Comparison of ENCODE assay signal across 9 mouse cellular contexts in the genomic region with DNA sequence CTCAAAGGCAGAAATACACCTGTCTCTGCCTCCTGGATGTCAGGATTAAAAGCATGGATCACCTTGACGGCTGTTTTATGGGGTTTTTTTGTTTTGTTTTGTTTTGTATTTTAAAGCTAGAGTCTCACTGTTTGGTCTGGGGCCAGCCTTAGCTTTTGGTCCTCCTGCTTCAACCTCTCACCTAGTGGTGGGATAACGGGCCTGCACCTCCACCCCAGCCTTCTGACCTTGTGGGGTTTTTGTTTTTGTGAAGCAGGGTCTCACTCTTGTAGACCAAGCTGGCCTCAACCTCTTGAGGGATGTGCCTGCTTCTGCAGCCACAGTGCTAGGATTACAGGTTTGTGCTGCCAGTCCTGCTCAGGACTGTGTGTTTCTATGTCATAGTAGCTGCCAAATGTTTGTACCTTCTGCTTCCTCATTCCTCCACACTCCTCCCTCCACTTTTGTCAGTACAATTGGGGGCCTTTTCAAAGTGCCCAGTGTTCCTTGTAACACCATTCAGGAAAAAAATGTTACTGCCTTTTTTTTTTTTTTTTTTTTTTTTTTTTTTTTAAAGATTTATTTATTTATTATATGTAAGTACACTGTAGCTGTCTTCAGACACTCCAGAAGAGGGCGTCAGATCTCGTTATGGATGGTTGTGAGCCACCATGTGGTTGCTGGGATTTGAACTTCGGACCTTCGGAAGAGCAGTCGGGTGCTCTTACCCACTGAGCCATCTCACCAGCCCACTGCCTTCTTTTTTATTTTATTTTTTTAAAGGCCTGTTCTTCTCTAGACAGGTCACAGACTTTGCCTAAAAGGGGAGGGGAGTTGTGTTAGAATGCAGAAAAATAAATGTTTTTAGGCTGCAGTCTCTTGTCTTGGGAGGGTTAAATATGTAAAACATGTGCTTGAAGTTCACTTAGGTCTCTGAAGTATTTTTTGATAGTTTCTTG. TPM values are rescaled to one million over a fixed set of nuclear protein-coding genes. Genes with fewer than 3 reads are reported as not detected.
DNase-seq lines count a peak whose midpoint lies in the region; ATAC-seq and TF ChIP-seq lines count a peak whose summit lies in the region.
"Had no signal": no experiment of that assay in that cellular context is flagged by ENCODE, and none has a peak within 500 bp of the region (broad histone marks: within the 10 kb centered on the region; RNA-seq: fewer than 3 reads in every experiment).

No protein-coding gene starts in this region.

- no peak overlapping the region for H3K27ac ChIP-seq in lung, postnatal 0 days (ENCODE audit: low read length)
- no peak overlapping the region for H3K27ac ChIP-seq in liver, adult 2 months (replicated peaks; ENCODE audit: insufficient read depth, low read depth, low read length)
- H3K27ac ChIP-seq in midbrain, postnatal 0 days (ENCODE audit: low read depth, low read length): no peak overlapping the region

- H3K9ac ChIP-seq in lung, postnatal 0 days (replicated peaks; ENCODE audit: low read depth): no peak overlapping the region
- H3K9ac ChIP-seq in liver, adult 2 months (ENCODE audit: low read depth, low read length): no peak overlapping the region
- H3K9ac ChIP-seq in midbrain, postnatal 0 days (replicated peaks; ENCODE audit: low read length, poor library complexity, severe bottlenecking): no peak overlapping the region

- H3K4me3 ChIP-seq in lung, postnatal 0 days (ENCODE audit: low read depth, low read length): no peak overlapping the region
- H3K4me3 ChIP-seq in lung, adult 2 months (replicated peaks; ENCODE audit: extremely low read depth, low read depth, low read length): no peak overlapping the region
- no peak overlapping the region for H3K4me3 ChIP-seq in liver, adult 2 months (ENCODE audit: insufficient read depth, low read depth, low read length)
- no peak overlapping the region for H3K4me3 ChIP-seq in midbrain, postnatal 0 days (ENCODE audit: low read depth, low read length)

- peak; percentile 43 for TF ChIP-seq CTCF in lung, postnatal 0 days (IDR thresholded peaks at IDR 0.05)
- TF ChIP-seq CTCF in lung, adult 2 months (IDR thresholded peaks at IDR 0.05; ENCODE audit: insufficient read depth, low read length): no peak
- TF ChIP-seq CTCF in liver, adult 2 months (IDR thresholded peaks at IDR 0.05; ENCODE audit: low read depth, low read length): peak; percentile 6; the same call in 1 of the 2 replicates
- no peak; the same call in 1 of the 2 replicates for TF ChIP-seq CTCF in midbrain, postnatal 0 days (IDR thresholded peaks at IDR 0.05)

- no peaks in the 10 kb centered on the region for H3K36me3 ChIP-seq in lung, postnatal 0 days (ENCODE audit: insufficient read depth, low read length)
- no peaks in the 10 kb centered on the region for H3K36me3 ChIP-seq in liver, adult 2 months (ENCODE audit: control insufficient read depth, insufficient read depth, low read length)
- no peaks in the 10 kb centered on the region for H3K36me3 ChIP-seq in midbrain, postnatal 0 days (ENCODE audit: insufficient read depth, low read length)

- H3K4me2 ChIP-seq in lung, postnatal 0 days (replicated peaks; ENCODE audit: low read depth, low read length): 0 out of 2 replicates have a peak overlapping the region, but pooled peaks have one; percentile 93
- H3K4me2 ChIP-seq in midbrain, postnatal 0 days (ENCODE audit: low read depth, low read length, poor library complexity, severe bottlenecking): no peak overlapping the region

- 87% methylated on average over 5 of the region's 7 CpGs for WGBS in lung, postnatal 0 days
- 77% methylated on average over 6 of the region's 7 CpGs for WGBS in lung, adult 2 months
- whole genome bisulfite sequencing in liver, adult 2 months: 62% methylated on average over 6 of the region's 7 CpGs
- WGBS in midbrain, postnatal 0 days: 80% methylated on average over 5 of the region's 7 CpGs

- ATAC-seq in lung, postnatal 0 days: no peak
- no peak for ATAC-seq in midbrain, postnatal 0 days (ENCODE audit: low FRiP score)

- no peaks in the 10 kb centered on the region for H3K27me3 ChIP-seq in lung, postnatal 0 days (replicated peaks; ENCODE audit: insufficient read depth, low read length)
- H3K27me3 ChIP-seq in liver, adult 2 months (ENCODE audit: control insufficient read depth, insufficient read depth, low read length): no peaks in the 10 kb centered on the region
- no peaks in the 10 kb centered on the region for H3K27me3 ChIP-seq in midbrain, postnatal 0 days (ENCODE audit: insufficient read depth, low read length)

- no peaks in the 10 kb centered on the region for H3K9me3 ChIP-seq in lung, postnatal 0 days (ENCODE audit: low read length)
- no peaks in the 10 kb centered on the region for H3K9me3 ChIP-seq in midbrain, postnatal 0 days (ENCODE audit: low read length)

- no peak for TF ChIP-seq POLR2A in lung, adult 2 months (IDR thresholded peaks at IDR 0.05; ENCODE audit: borderline replicate concordance, extremely low read depth, low read depth, low read length)
- TF ChIP-seq POLR2A in liver, adult 2 months (IDR thresholded peaks at IDR 0.05; ENCODE audit: extremely low read depth, insufficient read depth, low read length): no peak

- H3K79me2 ChIP-seq in liver, adult 2 months (ENCODE audit: control insufficient read depth, insufficient read depth, low read length): peaks cover 41% of the 10 kb centered on the region; the same call in 1 of the 2 replicates

- no peak for TF ChIP-seq EP300 in lung, postnatal 0 days (IDR thresholded peaks at IDR 0.05)

- DNase-seq in cerebellum, postnatal 10 days: peak; percentile 21 to 54
- DNase-seq in cerebellum, adult 8-10 months: no peak
- DNase-seq in lung, postnatal 0 days (ENCODE audit: low spot score): peak; percentile 36
- no peak for DNase-seq in lung, adult 2 months
- DNase-seq in liver, adult 2 months (ENCODE audit: extremely low read depth, low read depth, low spot score): no peak
- peak; percentile 62 for DNase-seq in thymus, postnatal 14 days
- no peak for DNase-seq in midbrain, postnatal 0 days (ENCODE audit: low spot score)
- no peak for DNase-seq in layer of hippocampus, postnatal 14 days (ENCODE audit: low spot score in 2 of 2)
- DNase-seq: right cerebral cortex, postnatal 25 days had no signal

- H3K4me1 ChIP-seq in lung, postnatal 0 days (ENCODE audit: insufficient read depth, low read depth, low read length): peaks cover 14% of the 10 kb centered on the region; the same call in 1 of the 2 replicates
- H3K4me1 ChIP-seq in lung, adult 2 months (ENCODE audit: control insufficient read depth, insufficient read depth, low read length): peaks cover 22% of the 10 kb centered on the region; the same call in 1 of the 2 replicates
- peaks cover 7% of the 10 kb centered on the region; the same call in 1 of the 2 replicates for H3K4me1 ChIP-seq in liver, adult 2 months (ENCODE audit: control insufficient read depth, insufficient read depth, low read length)
- no peaks in the 10 kb centered on the region for H3K4me1 ChIP-seq in midbrain, postnatal 0 days (ENCODE audit: insufficient read depth, low read length)

RNA-seq across cellular contexts. Expression of a gene that starts 3.1 kb away (rescaled TPM):
- polyA plus RNA-seq in lung, postnatal 0 days (2015; fragmentation: Nextera tagmentation; extraction: Ambion mirVana): 5.8 and 6.9 TPM in 2 replicates
- polyA plus RNA-seq in lung, adult 2 months (2012; rRNA removed): 1.9 and 2.2 TPM in 2 replicates
- total RNA-seq in liver, adult 2 months (2014; rRNA removed): 2.1 and 2.2 TPM in 2 replicates
- 0.60 and 0.70 TPM in 2 replicates for polyA plus RNA-seq in liver, adult 2 months (2012; rRNA removed)
- total RNA-seq in midbrain, postnatal 0 days (2014; rRNA removed): 2.9 and 3.4 TPM in 2 replicates
- polyA plus RNA-seq in midbrain, postnatal 0 days (2015; fragmentation: Nextera tagmentation; extraction: Ambion mirVana): 1.7 and 1.9 TPM in 2 replicates
- total RNA-seq in layer of hippocampus, postnatal 14 days (2021): 1 to 10 TPM; 7.0 TPM

RNA-seq across cellular contexts. Expression of a gene that starts 3.7 kb away (rescaled TPM):
- 7.3 and 7.5 TPM in 2 replicates for polyA plus RNA-seq in lung, postnatal 0 days (2015; fragmentation: Nextera tagmentation; extraction: Ambion mirVana)
- polyA plus RNA-seq in lung, adult 2 months (2012; rRNA removed): 6.4 and 6.8 TPM in 2 replicates
- 1.0 and 1.6 TPM in 2 replicates for total RNA-seq in liver, adult 2 months (2014; rRNA removed)
- polyA plus RNA-seq in liver, adult 2 months (2012; rRNA removed): 1.7 and 2.3 TPM in 2 replicates
- 19.9 and 24.4 TPM in 2 replicates for total RNA-seq in midbrain, postnatal 0 days (2014; rRNA removed)
- polyA plus RNA-seq in midbrain, postnatal 0 days (2015; fragmentation: Nextera tagmentation; extraction: Ambion mirVana): 10.9 and 11.5 TPM in 2 replicates
- total RNA-seq in layer of hippocampus, postnatal 14 days (2021): 10 to 100 TPM; 19.2 to 22.2 TPM

RNA-seq across cellular contexts. Expression of a gene that starts 30.8 kb away (rescaled TPM):
- 25.0 and 30.2 TPM in 2 replicates for polyA plus RNA-seq in lung, postnatal 0 days (2015; fragmentation: Nextera tagmentation; extraction: Ambion mirVana)
- 16.4 and 24.0 TPM in 2 replicates for polyA plus RNA-seq in lung, adult 2 months (2012; rRNA removed)
- total RNA-seq in liver, adult 2 months (2014; rRNA removed): 3.3 and 3.8 TPM in 2 replicates
- polyA plus RNA-seq in liver, adult 2 months (2012; rRNA removed): 1.4 and 2.2 TPM in 2 replicates
- 10.2 and 13.6 TPM in 2 replicates for total RNA-seq in midbrain, postnatal 0 days (2014; rRNA removed)
- polyA plus RNA-seq in midbrain, postnatal 0 days (2015; fragmentation: Nextera tagmentation; extraction: Ambion mirVana): 7.6 and 8.8 TPM in 2 replicates
- total RNA-seq in layer of hippocampus, postnatal 14 days (2021): 100 to 1,000 TPM; 109 to 128 TPM

RNA-seq across cellular contexts. Expression of a gene that starts 44.2 kb away (rescaled TPM):
- 11.5 and 14.0 TPM in 2 replicates for polyA plus RNA-seq in lung, postnatal 0 days (2015; fragmentation: Nextera tagmentation; extraction: Ambion mirVana)
- polyA plus RNA-seq in lung, adult 2 months (2012; rRNA removed): 1.1 and 1.8 TPM in 2 replicates
- total RNA-seq in liver, adult 2 months (2014; rRNA removed): under 0.01 TPM in 1 of 2 replicates, not detected in the other
- not detected in 2 replicates for polyA plus RNA-seq in liver, adult 2 months (2012; rRNA removed)
- total RNA-seq in midbrain, postnatal 0 days (2014; rRNA removed): 0.27 and 0.94 TPM in 2 replicates
- 1.5 and 2.0 TPM in 2 replicates for polyA plus RNA-seq in midbrain, postnatal 0 days (2015; fragmentation: Nextera tagmentation; extraction: Ambion mirVana)
- total RNA-seq in layer of hippocampus, postnatal 14 days (2021): 1 to 10 TPM; 1.1 to 3.0 TPM

RNA-seq across cellular contexts. Expression of a gene that starts 48.5 kb away (rescaled TPM):
- 84.2 and 108 TPM in 2 replicates for polyA plus RNA-seq in lung, postnatal 0 days (2015; fragmentation: Nextera tagmentation; extraction: Ambion mirVana)
- polyA plus RNA-seq in lung, adult 2 months (2012; rRNA removed): 31.6 and 72.3 TPM in 2 replicates
- 1.1 and 1.2 TPM in 2 replicates for total RNA-seq in liver, adult 2 months (2014; rRNA removed)
- polyA plus RNA-seq in liver, adult 2 months (2012; rRNA removed): 0.12 and 0.17 TPM in 2 replicates
- total RNA-seq in midbrain, postnatal 0 days (2014; rRNA removed): 17.2 and 18.0 TPM in 2 replicates
- polyA plus RNA-seq in midbrain, postnatal 0 days (2015; fragmentation: Nextera tagmentation; extraction: Ambion mirVana): 9.4 and 10.7 TPM in 2 replicates
- total RNA-seq in layer of hippocampus, postnatal 14 days (2021): 10 to 100 TPM; 57.5 to 60.4 TPM

Comparison
In these comparisons a context has a peak if more than half of its experiments do, and no peak if none do; other contexts are left out.
1. DNase-seq: peak in cerebellum, postnatal 10 days (2 of 2), lung, postnatal 0 days (single experiment) and thymus, postnatal 14 days (single experiment); none in cerebellum, adult 8-10 months (single experiment), lung, adult 2 months (single experiment), liver, adult 2 months (single experiment), midbrain, postnatal 0 days (single experiment) and layer of hippocampus, postnatal 14 days (0 of 2).
2. CTCF ChIP-seq: peak in lung, postnatal 0 days (single experiment) and liver, adult 2 months (single experiment); none in lung, adult 2 months (single experiment) and midbrain, postnatal 0 days (single experiment).